Mouse (Mus musculus): ENCODE data around the gene Kank2. TPM values are rescaled to one million over a fixed set of nuclear protein-coding genes. Genes with fewer than 3 reads are reported as not detected.

Gene Kank2
- polyA plus RNA-seq, 1 experiment = 62.3 TPM

DNA sequence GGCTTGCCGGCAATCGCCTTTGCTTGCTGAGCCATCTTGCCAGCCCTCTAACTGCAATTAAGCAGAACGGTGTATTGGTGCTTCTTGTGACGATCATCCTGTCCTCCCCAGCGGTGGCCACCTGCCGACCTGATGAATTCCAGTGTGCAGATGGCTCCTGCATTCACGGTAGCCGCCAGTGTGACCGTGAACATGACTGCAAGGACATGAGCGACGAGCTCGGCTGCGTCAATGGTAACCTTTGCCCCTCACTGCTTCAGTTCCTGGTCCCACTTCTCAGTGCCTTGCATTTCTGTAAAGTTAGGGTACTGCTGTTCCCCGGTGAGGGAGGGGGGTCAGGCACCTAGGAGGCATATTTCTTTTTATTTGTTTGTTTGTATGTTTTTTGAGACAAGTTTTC, 63.4 kb downstream of the Kank2 start:
- Histone ChIP-seq H3K4me3 (ENCODE audit: low read depth, low read length) (no peak overlapping the region), H3K36me3 (ENCODE audit: control insufficient read depth, insufficient read depth, low read length, poor library complexity, severe bottlenecking) (peaks cover 82% of the 10 kb centered on the region), H3K9me3 (replicated peaks; ENCODE audit: control insufficient read depth, insufficient read depth, low read length, poor library complexity, severe bottlenecking) (no peaks in the 10 kb centered on the region), H3K27ac (ENCODE audit: insufficient read depth, low read length) (no peak overlapping the region), H3K4me1 (ENCODE audit: control insufficient read depth, insufficient read depth, low read length) (no peaks in the 10 kb centered on the region), H3K27me3 (ENCODE audit: control insufficient read depth, insufficient read depth, low read length, poor library complexity, severe bottlenecking) (no peaks in the 10 kb centered on the region), H3K9ac (ENCODE audit: low read depth, poor library complexity, severe bottlenecking) (no peak overlapping the region)
- TF ChIP-seq EP300 (IDR thresholded peaks at IDR 0.05; ENCODE audit: insufficient read depth, low read depth, low read length) (no peak), POLR2A (IDR thresholded peaks at IDR 0.05; ENCODE audit: insufficient read depth, low read length) (no peak), CTCF (IDR thresholded peaks at IDR 0.05; ENCODE audit: low read depth, low read length) (no peak)

DNA sequence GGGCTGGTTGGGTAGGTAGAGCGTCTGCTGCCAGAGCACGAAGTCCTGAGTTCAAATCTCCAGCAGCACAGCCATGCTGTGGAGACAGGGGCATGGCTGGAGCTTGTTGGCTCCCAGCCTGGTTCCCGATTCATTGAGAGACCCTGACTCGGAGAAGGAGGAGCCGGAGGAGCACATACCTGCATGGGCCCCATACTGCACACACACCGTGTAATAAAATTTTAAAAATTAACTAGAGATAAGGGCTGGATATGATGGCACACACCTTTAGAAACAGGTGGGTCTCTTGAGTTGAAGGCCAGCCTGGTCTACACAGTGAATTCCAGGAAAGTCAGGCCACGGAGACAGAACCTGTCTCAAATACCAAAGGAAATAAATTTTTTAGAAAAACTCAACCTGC, 64.6 kb downstream of the Kank2 start:
- Histone ChIP-seq H3K9me3 (replicated peaks; ENCODE audit: control insufficient read depth, insufficient read depth, low read length, poor library complexity, severe bottlenecking) (no peaks in the 10 kb centered on the region), H3K27ac (ENCODE audit: insufficient read depth, low read length) (no peak overlapping the region), H3K27me3 (ENCODE audit: control insufficient read depth, insufficient read depth, low read length, poor library complexity, severe bottlenecking) (no peaks in the 10 kb centered on the region), H3K9ac (ENCODE audit: low read depth, poor library complexity, severe bottlenecking) (no peak overlapping the region), H3K4me3 (ENCODE audit: low read depth, low read length) (no peak overlapping the region), H3K4me1 (ENCODE audit: control insufficient read depth, insufficient read depth, low read length) (peaks cover 2% of the 10 kb centered on the region), H3K36me3 (ENCODE audit: control insufficient read depth, insufficient read depth, low read length, poor library complexity, severe bottlenecking) (peaks cover 73% of the 10 kb centered on the region)
- TF ChIP-seq POLR2A (IDR thresholded peaks at IDR 0.05; ENCODE audit: insufficient read depth, low read length) = no peak
- TF ChIP-seq EP300 (IDR thresholded peaks at IDR 0.05; ENCODE audit: insufficient read depth, low read depth, low read length) = no peak
- no peak for TF ChIP-seq CTCF (IDR thresholded peaks at IDR 0.05; ENCODE audit: low read depth, low read length)

DNA sequence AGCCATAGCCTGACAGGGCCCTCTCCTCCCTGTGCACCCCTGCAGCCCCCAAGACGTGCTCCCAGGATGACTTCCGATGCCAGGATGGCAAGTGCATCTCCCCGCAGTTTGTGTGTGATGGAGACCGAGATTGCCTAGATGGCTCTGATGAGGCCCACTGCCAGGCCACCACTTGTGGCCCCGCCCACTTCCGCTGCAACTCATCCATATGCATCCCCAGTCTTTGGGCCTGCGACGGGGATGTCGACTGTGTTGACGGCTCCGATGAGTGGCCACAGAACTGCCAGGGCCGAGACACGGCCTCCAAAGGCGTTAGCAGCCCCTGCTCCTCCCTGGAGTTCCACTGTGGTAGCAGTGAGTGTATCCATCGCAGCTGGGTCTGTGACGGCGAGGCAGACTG, 65.1 kb downstream of the Kank2 start:
- Histone ChIP-seq H3K4me3 (ENCODE audit: low read depth, low read length) (no peak overlapping the region), H3K4me1 (ENCODE audit: control insufficient read depth, insufficient read depth, low read length) (peaks cover 2% of the 10 kb centered on the region), H3K9ac (ENCODE audit: low read depth, poor library complexity, severe bottlenecking) (no peak overlapping the region), H3K27me3 (ENCODE audit: control insufficient read depth, insufficient read depth, low read length, poor library complexity, severe bottlenecking) (no peaks in the 10 kb centered on the region), H3K36me3 (ENCODE audit: control insufficient read depth, insufficient read depth, low read length, poor library complexity, severe bottlenecking) (peaks cover 69% of the 10 kb centered on the region), H3K27ac (ENCODE audit: insufficient read depth, low read length) (no peak overlapping the region), H3K9me3 (replicated peaks; ENCODE audit: control insufficient read depth, insufficient read depth, low read length, poor library complexity, severe bottlenecking) (no peaks in the 10 kb centered on the region)
- TF ChIP-seq EP300 (IDR thresholded peaks at IDR 0.05; ENCODE audit: insufficient read depth, low read depth, low read length) (no peak), POLR2A (IDR thresholded peaks at IDR 0.05; ENCODE audit: insufficient read depth, low read length) (no peak), CTCF (IDR thresholded peaks at IDR 0.05; ENCODE audit: low read depth, low read length) (no peak)

- no peaks in the 10 kb centered on the region for H3K27me3 ChIP-seq (ENCODE audit: control insufficient read depth, insufficient read depth, low read length, poor library complexity, severe bottlenecking)
- no peaks in the 10 kb centered on the region for H3K9me3 ChIP-seq (replicated peaks; ENCODE audit: control insufficient read depth, insufficient read depth, low read length, poor library complexity, severe bottlenecking)
- H3K4me1 ChIP-seq (ENCODE audit: control insufficient read depth, insufficient read depth, low read length) = peaks cover 2% of the 10 kb centered on the region
- H3K9ac ChIP-seq (ENCODE audit: low read depth, poor library complexity, severe bottlenecking) = no peak overlapping the region
- no peak overlapping the region for H3K27ac ChIP-seq (ENCODE audit: insufficient read depth, low read length)
- H3K4me3 ChIP-seq (ENCODE audit: low read depth, low read length) = no peak overlapping the region
- no peak for TF ChIP-seq CTCF (IDR thresholded peaks at IDR 0.05; ENCODE audit: low read depth, low read length)
- no peak for TF ChIP-seq EP300 (IDR thresholded peaks at IDR 0.05; ENCODE audit: insufficient read depth, low read depth, low read length)
- TF ChIP-seq POLR2A (IDR thresholded peaks at IDR 0.05; ENCODE audit: insufficient read depth, low read length) = no peak
- peaks cover 64% of the 10 kb centered on the region for H3K36me3 ChIP-seq (ENCODE audit: control insufficient read depth, insufficient read depth, low read length, poor library complexity, severe bottlenecking)
Measured at GRCm38 (mm10) chr9:21732288-21732687, 66.3 kb downstream of the Kank2 start.

DNA sequence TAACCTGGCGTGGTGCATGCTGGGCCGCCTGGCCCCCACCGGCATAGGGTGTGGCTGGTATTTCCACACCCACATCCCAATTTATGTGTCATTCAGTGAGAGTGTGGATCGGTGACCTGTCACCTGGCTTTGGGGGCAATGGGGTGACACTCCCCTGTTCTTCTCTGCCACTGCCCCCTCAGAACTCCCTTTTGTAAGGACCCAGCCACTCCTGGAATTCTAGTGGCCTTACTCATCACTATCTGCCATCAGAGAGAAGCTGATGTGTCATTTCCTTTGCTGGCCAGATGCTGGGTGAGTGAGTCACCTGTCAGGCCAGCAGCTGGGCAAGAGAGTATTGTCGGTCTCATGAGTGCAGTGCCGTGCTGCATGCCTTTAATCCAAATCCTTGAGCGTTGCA, 69.3 kb downstream of the Kank2 start:
- H3K27me3 ChIP-seq (ENCODE audit: control insufficient read depth, insufficient read depth, low read length, poor library complexity, severe bottlenecking) = no peaks in the 10 kb centered on the region
- H3K4me3 ChIP-seq (ENCODE audit: low read depth, low read length) = no peak overlapping the region
- H3K9ac ChIP-seq (ENCODE audit: low read depth, poor library complexity, severe bottlenecking) = no peak overlapping the region
- H3K4me1 ChIP-seq (ENCODE audit: control insufficient read depth, insufficient read depth, low read length) = peaks cover 7% of the 10 kb centered on the region
- H3K27ac ChIP-seq (ENCODE audit: insufficient read depth, low read length) = no peak overlapping the region
- H3K9me3 ChIP-seq (replicated peaks; ENCODE audit: control insufficient read depth, insufficient read depth, low read length, poor library complexity, severe bottlenecking) = no peaks in the 10 kb centered on the region
- TF ChIP-seq POLR2A (IDR thresholded peaks at IDR 0.05; ENCODE audit: insufficient read depth, low read length) (no peak), EP300 (IDR thresholded peaks at IDR 0.05; ENCODE audit: insufficient read depth, low read depth, low read length) (no peak), CTCF (IDR thresholded peaks at IDR 0.05; ENCODE audit: low read depth, low read length) (no peak)
- H3K36me3 ChIP-seq (ENCODE audit: control insufficient read depth, insufficient read depth, low read length, poor library complexity, severe bottlenecking) = peaks cover 46% of the 10 kb centered on the region

- Histone ChIP-seq H3K9ac (ENCODE audit: low read depth, poor library complexity, severe bottlenecking) (no peak overlapping the region), H3K4me3 (ENCODE audit: low read depth, low read length) (no peak overlapping the region), H3K9me3 (replicated peaks; ENCODE audit: control insufficient read depth, insufficient read depth, low read length, poor library complexity, severe bottlenecking) (no peaks in the 10 kb centered on the region), H3K4me1 (ENCODE audit: control insufficient read depth, insufficient read depth, low read length) (peaks cover 7% of the 10 kb centered on the region), H3K27ac (ENCODE audit: insufficient read depth, low read length) (no peak overlapping the region), H3K36me3 (ENCODE audit: control insufficient read depth, insufficient read depth, low read length, poor library complexity, severe bottlenecking) (peaks cover 37% of the 10 kb centered on the region), H3K27me3 (ENCODE audit: control insufficient read depth, insufficient read depth, low read length, poor library complexity, severe bottlenecking) (no peaks in the 10 kb centered on the region)
- TF ChIP-seq EP300 (IDR thresholded peaks at IDR 0.05; ENCODE audit: insufficient read depth, low read depth, low read length) (no peak), CTCF (IDR thresholded peaks at IDR 0.05; ENCODE audit: low read depth, low read length) (no peak), POLR2A (IDR thresholded peaks at IDR 0.05; ENCODE audit: insufficient read depth, low read length) (no peak)
Measured at GRCm38 (mm10) chr9:21728261-21728832, 70.2 kb downstream of the Kank2 start.

All from ES-Bruce4 (cell line).